Mouse (Mus musculus) E14TG2a.4 (cell line): ENCODE measurements around the gene Zfp184.
A peak's percentile ranks its signal among the peaks of the same experiment; 100 is the strongest.

ENCODE experiments used
- H3K27me3 ChIP-seq: 2 replicates; pipeline ENCODE4 v1.6.1; 2014; ENCODE audit warnings: low read length, control low read depth; ENCODE audit not compliant: insufficient read depth
- H3K36me3 ChIP-seq: 2 replicates; pipeline ENCODE4 v1.6.1; 2014; ENCODE audit warnings: low read length, control low read depth; ENCODE audit not compliant: insufficient read depth
- H3K4me1 ChIP-seq: replicated peaks from 2 replicates; pipeline ENCODE4 v1.6.1; 2014; ENCODE audit warnings: low read depth, low read length, control low read depth
- H3K4me3 ChIP-seq: replicated peaks from 2 replicates; pipeline ENCODE4 v1.5.1; 2014; ENCODE audit warnings: mild to moderate bottlenecking, low read length
- H3K9me3 ChIP-seq: 2 replicates; pipeline ENCODE4 v1.6.1; 2014; ENCODE audit warnings: low read length, control low read depth
- CTCF ChIP-seq: conservative IDR thresholded peaks from 2 replicates; pipeline ENCODE4 v1.5.1; 2014; ENCODE audit warnings: low read length
- NANOG ChIP-seq: IDR thresholded peaks from 2 replicates; pipeline ENCODE4 v1.6.1; 2014; ENCODE audit warnings: borderline replicate concordance, low read length, mixed read lengths
- POU5F1 ChIP-seq: IDR thresholded peaks from 2 replicates; pipeline ENCODE4 v1.6.1; 2014; ENCODE audit warnings: low read length, borderline replicate concordance

The Zfp184 gene

DNA sequence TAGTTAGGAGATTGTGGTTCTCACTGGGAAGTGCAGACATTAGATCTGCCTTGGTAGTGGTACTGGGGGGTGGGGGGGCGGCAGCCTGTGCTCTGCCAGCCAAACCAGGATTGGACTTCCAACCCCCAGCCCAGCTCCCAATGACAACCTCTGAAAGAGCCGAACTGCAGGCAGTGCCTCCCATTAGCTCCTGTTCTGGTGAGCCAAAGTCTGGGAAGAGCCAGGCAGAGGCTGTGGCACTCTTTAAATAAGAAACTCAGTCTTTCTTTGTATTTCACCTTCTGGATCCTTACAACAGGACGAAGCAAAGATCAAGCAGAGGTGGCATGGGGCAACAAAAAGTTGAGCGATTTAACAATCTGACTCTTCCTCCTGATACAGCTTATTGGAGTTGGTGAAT lies 54.3 kb downstream of the Zfp184 start:
- Histone ChIP-seq H3K9me3 (no peaks in the 10 kb centered on the region), H3K4me3 (no peak overlapping the region), H3K27me3 (peaks cover 85% of the 10 kb centered on the region), H3K36me3 (no peaks in the 10 kb centered on the region), H3K4me1 (peaks cover 52% of the 10 kb centered on the region)
- TF ChIP-seq NANOG = no peak
- TF ChIP-seq POU5F1 = no peak
- no peak for TF ChIP-seq CTCF

DNA sequence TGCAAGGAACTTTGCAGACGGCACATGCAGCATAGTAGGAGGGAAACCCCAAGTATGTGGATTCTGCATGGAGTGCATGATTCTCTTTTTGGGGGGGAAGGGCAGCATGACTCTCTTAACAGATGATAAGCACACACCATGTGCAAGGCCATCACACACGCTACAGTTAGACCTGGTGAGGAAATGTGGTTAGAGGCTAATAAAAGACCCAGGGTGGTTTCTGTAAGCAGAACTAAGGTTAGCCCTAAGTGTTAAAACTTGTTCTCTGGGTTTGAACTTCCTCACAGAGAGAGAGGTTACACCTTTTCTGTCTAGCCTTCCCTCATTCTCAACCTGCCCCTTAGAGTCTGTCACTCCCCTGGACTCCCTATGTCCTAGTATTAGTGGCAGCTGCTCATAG lies 56.5 kb downstream of the Zfp184 start:
- H3K4me1 ChIP-seq = peaks cover 39% of the 10 kb centered on the region
- H3K36me3 ChIP-seq = no peaks in the 10 kb centered on the region
- TF ChIP-seq NANOG (no peak), POU5F1 (no peak), CTCF (no peak)
- H3K27me3 ChIP-seq = peaks cover 94% of the 10 kb centered on the region
- no peak overlapping the region for H3K4me3 ChIP-seq
- no peaks in the 10 kb centered on the region for H3K9me3 ChIP-seq

DNA sequence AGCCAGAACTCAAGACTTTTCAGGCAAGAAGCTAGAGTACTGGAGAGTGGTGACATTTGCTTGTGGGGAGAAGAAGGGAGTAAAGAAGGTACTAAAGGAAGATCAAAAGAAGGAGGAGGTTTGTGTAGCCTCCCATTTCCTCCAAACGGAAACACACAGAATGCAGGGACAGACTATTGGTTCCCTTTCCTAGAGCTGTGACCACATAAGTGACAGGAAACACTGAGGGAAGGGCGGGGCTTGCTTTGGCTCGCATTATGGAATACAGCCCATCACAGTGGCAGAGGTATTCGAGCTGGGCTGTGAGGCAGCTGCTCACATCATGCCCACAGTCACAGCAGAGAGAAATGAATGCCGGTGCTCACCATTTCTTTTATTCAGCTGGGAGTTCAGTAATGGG lies 56.9 kb downstream of the Zfp184 start:
- no peak for TF ChIP-seq POU5F1
- no peak for TF ChIP-seq NANOG
- TF ChIP-seq CTCF = no peak
- peaks cover 96% of the 10 kb centered on the region for H3K27me3 ChIP-seq
- H3K4me1 ChIP-seq = peaks cover 36% of the 10 kb centered on the region
- no peaks in the 10 kb centered on the region for H3K9me3 ChIP-seq
- no peaks in the 10 kb centered on the region for H3K36me3 ChIP-seq
- H3K4me3 ChIP-seq = no peak overlapping the region

DNA sequence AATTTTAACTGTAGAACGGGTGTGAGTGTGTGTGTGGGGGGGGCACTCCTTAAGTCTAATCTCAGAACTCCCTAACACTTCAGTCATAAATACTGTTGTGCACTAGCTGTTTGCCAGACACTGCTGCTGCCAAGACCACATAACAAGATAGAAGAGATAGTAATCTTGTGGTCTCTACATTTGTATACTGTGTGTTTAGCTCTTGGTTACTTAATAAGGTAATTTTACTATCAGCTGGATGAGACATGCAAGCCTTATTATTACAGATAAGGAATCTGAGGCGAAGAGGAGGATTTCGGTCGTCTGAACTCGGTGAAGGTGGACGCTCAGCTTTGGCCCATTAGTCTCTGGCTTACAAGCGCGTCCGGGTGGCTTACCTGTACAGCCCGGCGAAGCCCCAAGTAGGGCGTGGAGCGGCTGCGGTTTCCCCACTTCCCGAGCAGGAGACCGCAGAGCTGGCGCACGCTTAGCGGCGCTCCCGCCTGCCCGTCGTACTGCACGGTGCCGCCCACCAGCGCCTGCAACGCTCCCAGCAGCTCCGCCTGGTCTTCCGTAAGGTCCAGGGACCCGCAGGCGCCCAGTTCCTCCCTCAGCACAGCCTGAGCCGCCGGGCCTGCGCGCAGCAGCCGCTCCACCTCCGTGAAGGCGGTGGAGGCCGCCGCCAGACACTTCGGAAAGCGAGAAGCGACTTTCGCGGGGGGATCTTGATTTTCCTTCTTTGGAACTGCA lies 60.9 kb downstream of the Zfp184 start:
- peak overlapping the region; percentile 89 for H3K4me3 ChIP-seq
- H3K36me3 ChIP-seq = no peaks in the 10 kb centered on the region
- H3K9me3 ChIP-seq = no peaks in the 10 kb centered on the region
- peaks cover 28% of the 10 kb centered on the region for H3K4me1 ChIP-seq
- peaks cover 97% of the 10 kb centered on the region for H3K27me3 ChIP-seq
- no peak for TF ChIP-seq CTCF
- no peak for TF ChIP-seq POU5F1
- TF ChIP-seq NANOG = no peak

DNA sequence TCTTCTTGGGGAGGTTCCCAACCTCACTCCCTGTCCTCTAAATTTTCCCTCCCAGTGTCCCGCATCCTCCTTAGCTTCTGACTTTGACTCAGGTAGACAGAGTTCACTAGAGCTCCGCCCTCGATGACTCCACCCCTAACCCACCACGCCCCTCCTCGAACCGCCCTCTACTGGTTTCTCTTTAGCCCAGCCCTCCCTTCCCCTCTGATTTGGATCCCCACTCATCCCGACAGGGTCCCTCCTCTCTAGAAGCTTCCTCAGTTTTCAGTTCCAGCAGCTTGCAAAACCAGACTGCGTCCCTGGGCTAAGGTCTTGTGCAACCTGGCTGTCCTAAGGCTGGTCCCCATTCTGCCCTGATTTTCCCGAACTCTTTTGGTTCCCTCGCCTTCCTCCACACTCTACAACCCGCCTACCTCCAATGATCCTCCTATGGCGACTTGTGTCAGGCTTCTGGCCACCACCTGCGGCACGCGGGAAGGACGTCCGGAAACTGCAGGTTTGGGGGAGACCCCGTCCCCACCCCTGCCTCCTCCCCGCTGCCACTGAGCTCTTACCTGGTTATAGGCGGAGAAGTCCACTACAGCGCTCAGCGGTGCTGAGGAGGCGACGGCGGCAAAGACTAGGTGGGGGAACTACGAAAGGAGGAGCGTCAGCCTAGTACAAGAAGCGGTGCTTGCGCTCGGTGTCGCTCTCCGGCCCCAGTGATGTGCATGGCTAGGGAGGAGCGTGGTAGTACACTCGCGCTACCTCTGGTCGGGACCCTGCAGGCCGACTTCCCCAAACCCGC lies 61.6 kb downstream of the Zfp184 start:
- Histone ChIP-seq H3K27me3 (peaks cover 96% of the 10 kb centered on the region), H3K4me3 (peak overlapping the region; percentile 89), H3K4me1 (peaks cover 24% of the 10 kb centered on the region), H3K9me3 (no peaks in the 10 kb centered on the region), H3K36me3 (no peaks in the 10 kb centered on the region)
- TF ChIP-seq POU5F1 (no peak), NANOG (no peak), CTCF (no peak)

DNA sequence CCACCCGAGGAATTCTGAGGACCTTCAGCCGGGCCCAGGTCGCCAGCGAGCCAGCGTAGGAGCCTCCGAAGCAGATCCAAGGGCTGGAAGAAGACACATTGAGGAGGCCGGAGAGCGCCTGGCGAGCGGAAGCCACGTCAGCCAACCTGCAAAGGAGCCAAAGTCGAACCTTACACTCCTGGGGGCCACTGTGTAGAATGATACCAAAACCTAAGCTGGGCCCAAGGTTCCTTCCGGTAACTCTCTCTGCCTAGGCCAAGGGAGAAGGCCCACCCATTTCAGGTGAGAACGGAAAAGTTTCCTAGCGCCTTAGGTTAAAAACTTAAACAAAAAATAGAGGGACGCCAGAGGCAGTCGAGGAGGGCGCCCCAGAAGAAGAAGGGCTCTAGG lies 62.2 kb downstream of the Zfp184 start:
- H3K36me3 ChIP-seq = no peaks in the 10 kb centered on the region
- peaks cover 18% of the 10 kb centered on the region for H3K4me1 ChIP-seq
- H3K27me3 ChIP-seq = peaks cover 93% of the 10 kb centered on the region
- no peaks in the 10 kb centered on the region for H3K9me3 ChIP-seq
- TF ChIP-seq NANOG = no peak
- TF ChIP-seq POU5F1 = no peak
- TF ChIP-seq CTCF = no peak
- peak overlapping the region; percentile 89 for H3K4me3 ChIP-seq

DNA sequence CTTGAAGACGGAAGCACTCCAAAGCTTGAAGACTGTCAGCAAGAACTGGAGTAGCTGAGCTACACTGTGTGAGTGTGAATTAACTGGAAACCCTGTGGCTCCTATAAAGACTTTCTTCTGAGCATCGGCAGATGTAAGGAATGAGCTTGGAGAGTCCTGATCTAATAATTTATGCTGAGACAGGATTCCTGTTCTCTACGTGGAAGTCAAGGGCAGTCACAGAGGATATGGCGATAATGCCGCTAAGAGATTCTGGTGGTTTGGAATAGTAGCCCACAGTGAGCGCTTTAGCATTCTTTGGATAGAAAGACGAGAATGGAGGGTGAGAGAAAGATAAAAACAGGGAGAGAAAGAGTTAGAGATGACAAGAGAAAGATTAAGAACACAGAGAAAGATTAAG lies 63.0 kb downstream of the Zfp184 start:
- peaks cover 17% of the 10 kb centered on the region for H3K4me1 ChIP-seq
- no peaks in the 10 kb centered on the region for H3K9me3 ChIP-seq
- TF ChIP-seq POU5F1 (no peak), CTCF (no peak), NANOG (no peak)
- peaks cover 92% of the 10 kb centered on the region for H3K27me3 ChIP-seq
- H3K4me3 ChIP-seq = peak overlapping the region; percentile 89; the same call in 1 of the 2 replicates
- no peaks in the 10 kb centered on the region for H3K36me3 ChIP-seq

DNA sequence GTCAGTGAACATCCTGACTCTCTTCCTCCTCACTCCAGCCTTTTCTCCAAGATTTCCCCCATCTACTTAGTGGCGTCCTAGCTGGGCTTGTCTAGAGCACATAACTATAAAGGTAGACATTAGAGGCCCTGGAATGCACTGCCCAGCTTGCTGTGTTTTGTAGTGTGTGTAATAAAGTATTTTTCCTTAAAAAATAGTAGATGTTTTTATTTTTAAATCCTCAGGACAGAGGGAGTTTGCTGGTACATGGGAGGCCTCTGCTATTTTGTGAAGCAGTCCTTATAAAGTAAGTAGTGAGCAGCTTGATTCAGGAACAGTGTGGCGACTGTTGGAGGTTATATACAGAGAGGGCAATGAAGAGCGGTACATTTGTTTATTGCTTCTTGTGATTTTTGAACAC lies 63.8 kb downstream of the Zfp184 start:
- Histone ChIP-seq H3K27me3 (peaks cover 90% of the 10 kb centered on the region), H3K36me3 (no peaks in the 10 kb centered on the region), H3K4me1 (peaks cover 20% of the 10 kb centered on the region), H3K9me3 (no peaks in the 10 kb centered on the region), H3K4me3 (no peak overlapping the region)
- TF ChIP-seq POU5F1 (no peak), NANOG (no peak), CTCF (no peak)

DNA sequence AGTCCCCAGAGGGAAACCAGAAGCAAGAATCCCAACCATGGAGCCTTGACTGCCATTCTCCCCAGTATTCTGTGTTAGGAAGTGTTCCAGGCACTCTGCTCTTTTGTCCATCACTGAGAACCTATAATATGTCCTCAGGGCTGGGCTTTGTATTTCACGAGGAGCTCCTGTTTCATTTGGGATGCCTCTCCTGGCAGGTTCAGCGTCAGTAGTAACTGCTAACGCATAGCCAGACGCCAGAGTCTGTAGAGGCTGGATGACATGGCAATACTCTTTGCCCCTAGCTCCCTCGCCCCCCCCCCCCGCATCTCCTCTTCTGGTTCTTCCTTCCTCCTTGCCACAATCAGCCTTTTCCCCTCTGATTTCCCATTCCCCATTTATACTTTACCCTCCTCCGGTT lies 64.7 kb downstream of the Zfp184 start, which contains the start of gene Prss16:
Gene Prss16, minus strand, starts transcription at position 101 of the 400 bp plus-strand sequence.
- H3K36me3 ChIP-seq = no peaks in the 10 kb centered on the region
- no peak for TF ChIP-seq POU5F1
- no peak for TF ChIP-seq CTCF
- TF ChIP-seq NANOG = no peak
- no peaks in the 10 kb centered on the region for H3K9me3 ChIP-seq
- peaks cover 90% of the 10 kb centered on the region for H3K27me3 ChIP-seq
- H3K4me3 ChIP-seq = no peak within 1 kb of the TSS
- H3K4me1 ChIP-seq = peaks cover 29% of the 10 kb centered on the region
